In the genomic region with DNA sequence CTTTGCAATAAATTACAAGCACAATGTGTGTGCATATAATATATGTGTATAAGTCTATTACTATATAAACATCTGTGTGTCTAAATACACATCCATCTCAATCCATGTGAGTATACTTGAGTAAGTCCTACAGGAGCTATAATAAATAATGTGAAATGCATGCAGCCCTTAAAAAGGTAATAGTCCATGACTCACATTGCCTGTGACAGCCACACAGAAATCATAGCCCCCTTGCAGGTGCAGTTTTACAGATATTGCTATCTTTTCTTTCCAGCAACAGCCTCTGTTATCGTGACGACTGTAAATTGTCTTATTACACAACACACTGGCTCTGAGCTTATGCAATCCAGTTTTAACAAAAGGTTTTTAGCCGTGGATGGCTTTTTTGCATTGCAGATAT, we compare ENCODE assay signal across 16 mouse cellular contexts.
"Had no signal": no experiment of that assay in that cellular context is flagged by ENCODE, and none has a peak within 500 bp of the region (broad histone marks: within the 10 kb centered on the region; RNA-seq: fewer than 3 reads in every experiment).

No protein-coding gene starts in this region.

- H3K36me3 ChIP-seq: kidney, embryonic 15.5 days; liver, embryonic 13.5 days had no signal

- DNase-seq: kidney, adult 8-10 months; kidney, postnatal 10 days; kidney, postnatal 36 days; layer of hippocampus, postnatal 36 days; liver, embryonic 13.5 days; lung, adult 2 months; lung, postnatal 14 days; lung, postnatal 4 days; midbrain, embryonic 14.5 days; right cerebral cortex, postnatal 25 days; thymus, adult 2 months; thymus, postnatal 14 days; thymus, postnatal 4 days had no signal

- H3K4me3 ChIP-seq: kidney, embryonic 15.5 days; left cerebral cortex, adult 2 months; liver, embryonic 13.5 days had no signal

- H3K4me1 ChIP-seq: kidney, embryonic 15.5 days; liver, embryonic 13.5 days had no signal

- H3K9me3 ChIP-seq: kidney, embryonic 15.5 days; liver, embryonic 13.5 days had no signal

- H3K9ac ChIP-seq: kidney, embryonic 15.5 days; liver, embryonic 13.5 days had no signal

- H3K27me3 ChIP-seq: kidney, embryonic 15.5 days; liver, embryonic 13.5 days had no signal

- H3K4me2 ChIP-seq: kidney, embryonic 15.5 days; liver, embryonic 13.5 days; midbrain, embryonic 11.5 days had no signal

- H3K27ac ChIP-seq: kidney, embryonic 15.5 days; left cerebral cortex, adult 2 months; liver, embryonic 13.5 days had no signal
